ENCODE assay signal across 11 mouse cellular contexts in genomic region chr17:35016791-35017705, GRCm38 (mm10). TPM values are rescaled to one million over a fixed set of nuclear protein-coding genes. Genes with fewer than 3 reads are reported as not detected.
A peak's percentile ranks its signal among the peaks of the same experiment; 100 is the strongest.
DNase-seq lines count a peak whose midpoint lies in the region; ATAC-seq and TF ChIP-seq lines count a peak whose summit lies in the region.
"Had no signal": no experiment of that assay in that cellular context is flagged by ENCODE, and none has a peak within 500 bp of the region (broad histone marks: within the 10 kb centered on the region; RNA-seq: fewer than 3 reads in every experiment).

No protein-coding gene starts in this region.

- no peak for ATAC-seq in kidney, postnatal 0 days (replicated peaks; ENCODE audit: low FRiP score, low read depth)
- peak; percentile 8; the same call in 1 of the 2 replicates for ATAC-seq in liver, postnatal 0 days

- H3K4me1 ChIP-seq in kidney, postnatal 0 days (replicated peaks; ENCODE audit: insufficient read depth, low read length): no peaks in the 10 kb centered on the region
- peaks cover 14% of the 10 kb centered on the region for H3K4me1 ChIP-seq in embryonic facial prominence, embryonic 10.5 days
- peaks cover 10% of the 10 kb centered on the region for H3K4me1 ChIP-seq in liver, postnatal 0 days (ENCODE audit: insufficient read depth)

- TF ChIP-seq CTCF in kidney, postnatal 0 days (IDR thresholded peaks at IDR 0.05; ENCODE audit: low read depth): no peak
- TF ChIP-seq CTCF in liver, postnatal 0 days (IDR thresholded peaks at IDR 0.05; ENCODE audit: low read depth): no peak

- H3K4me2 ChIP-seq in kidney, postnatal 0 days (ENCODE audit: low read length): no peak overlapping the region
- no peak overlapping the region for H3K4me2 ChIP-seq in liver, postnatal 0 days (ENCODE audit: low read depth, low read length)

- no peak overlapping the region for H3K9ac ChIP-seq in kidney, postnatal 0 days (ENCODE audit: low read depth, low read length)
- no peak overlapping the region for H3K9ac ChIP-seq in liver, postnatal 0 days (replicated peaks)

- H3K9me3 ChIP-seq in kidney, postnatal 0 days (replicated peaks; ENCODE audit: low read length): no peaks in the 10 kb centered on the region
- H3K9me3 ChIP-seq in embryonic facial prominence, embryonic 10.5 days: no peaks in the 10 kb centered on the region
- no peaks in the 10 kb centered on the region for H3K9me3 ChIP-seq in liver, postnatal 0 days (ENCODE audit: low read length)

- H3K4me3 ChIP-seq in kidney, postnatal 0 days (replicated peaks; ENCODE audit: low read depth, low read length): no peak overlapping the region
- peak overlapping the region; percentile 11; the same call in 1 of the 2 replicates for H3K4me3 ChIP-seq in embryonic facial prominence, embryonic 10.5 days
- no peak overlapping the region for H3K4me3 ChIP-seq in liver, postnatal 0 days (ENCODE audit: low read depth, low read length)

- DNase-seq in cerebellum, adult 9-11 months: peak; percentile 65
- no peak for DNase-seq in cerebellum, postnatal 4 days (ENCODE audit: low spot score in 2 of 2)
- DNase-seq in kidney, postnatal 0 days (ENCODE audit: low spot score): no peak
- no peak for DNase-seq in kidney, adult 18-20 months
- DNase-seq in embryonic facial prominence, embryonic 10.5 days (ENCODE audit: low spot score): no peak
- DNase-seq in liver, postnatal 0 days: peak; percentile 18
- DNase-seq in adrenal gland, adult 2 months: no peak
- no peak for DNase-seq in retina, postnatal 1 day
- DNase-seq: adrenal gland, adult 8-10 months; right cerebral cortex, postnatal 25 days had no signal

- no peak for TF ChIP-seq EP300 in liver, postnatal 0 days (IDR thresholded peaks at IDR 0.05; ENCODE audit: low read depth)

- peaks cover 43% of the 10 kb centered on the region for H3K36me3 ChIP-seq in kidney, postnatal 0 days (ENCODE audit: insufficient read depth, low read length)
- H3K36me3 ChIP-seq in embryonic facial prominence, embryonic 10.5 days (replicated peaks): peaks cover 63% of the 10 kb centered on the region
- H3K36me3 ChIP-seq in liver, postnatal 0 days (replicated peaks; ENCODE audit: insufficient read depth, low read length): peaks cover 45% of the 10 kb centered on the region

- 75% methylated on average over 10 of the region's 10 CpGs for WGBS in kidney, postnatal 0 days
- 78% methylated on average over 10 of the region's 10 CpGs for WGBS in embryonic facial prominence, embryonic 10.5 days
- WGBS in liver, postnatal 0 days (ENCODE audit: insufficient replicate concordance): 75% methylated on average over 10 of the region's 10 CpGs

- H3K27me3 ChIP-seq in kidney, postnatal 0 days (ENCODE audit: insufficient read depth, low read length): no peaks in the 10 kb centered on the region
- H3K27me3 ChIP-seq in embryonic facial prominence, embryonic 10.5 days (replicated peaks; ENCODE audit: low read depth, poor library complexity, severe bottlenecking): no peaks in the 10 kb centered on the region
- H3K27me3 ChIP-seq in liver, postnatal 0 days (ENCODE audit: insufficient read depth, low read length): no peaks in the 10 kb centered on the region

- H3K27ac ChIP-seq in kidney, postnatal 0 days: 0 out of 2 replicates have a peak overlapping the region, but pooled peaks have one; percentile 8
- H3K27ac ChIP-seq in embryonic facial prominence, embryonic 10.5 days (replicated peaks): no peak overlapping the region
- H3K27ac ChIP-seq in liver, postnatal 0 days (ENCODE audit: low read depth): no peak overlapping the region

RNA-seq across cellular contexts. Expression of gene Vwa7, which starts 0.7 kb away (rescaled TPM):
- 0.16 and 0.20 TPM in 2 replicates for polyA plus RNA-seq in kidney, postnatal 0 days (2015; fragmentation: Nextera tagmentation; extraction: Ambion mirVana)
- 0.18 and 0.21 TPM in 2 replicates for polyA plus RNA-seq in embryonic facial prominence, embryonic 10.5 days (2016; fragmentation: Nextera tagmentation; extraction: Ambion mirVana)
- 0.09 and 0.12 TPM in 2 replicates for polyA plus RNA-seq in liver, postnatal 0 days (2015; fragmentation: Nextera tagmentation; extraction: Ambion mirVana)
- total RNA-seq in adrenal gland, adult 2 months (2021): under 1 TPM; 0.26 to 0.55 TPM
- polyA plus RNA-seq in adrenal gland, adult 2 months (2012; rRNA removed): 0.97 and 1.8 TPM in 2 replicates

RNA-seq across cellular contexts. Expression of gene Sapcd1, which starts 10.8 kb away (rescaled TPM):
- polyA plus RNA-seq in kidney, postnatal 0 days (2015; fragmentation: Nextera tagmentation; extraction: Ambion mirVana): 2.3 and 3.7 TPM in 2 replicates
- polyA plus RNA-seq in embryonic facial prominence, embryonic 10.5 days (2016; fragmentation: Nextera tagmentation; extraction: Ambion mirVana): 4.2 and 5.6 TPM in 2 replicates
- 3.3 and 4.1 TPM in 2 replicates for polyA plus RNA-seq in liver, postnatal 0 days (2015; fragmentation: Nextera tagmentation; extraction: Ambion mirVana)
- total RNA-seq in adrenal gland, adult 2 months (2021): under 1 TPM in 1 of 2 experiments, not detected in 1; 0.79 TPM
- 0.83 and 2.0 TPM in 2 replicates for polyA plus RNA-seq in adrenal gland, adult 2 months (2012; rRNA removed)
- total RNA-seq: gastrocnemius, adult 8-10 months had no signal

RNA-seq across cellular contexts. Expression of gene Vars, which starts 16.3 kb away (rescaled TPM):
- polyA plus RNA-seq in kidney, postnatal 0 days (2015; fragmentation: Nextera tagmentation; extraction: Ambion mirVana): 61.3 and 63.3 TPM in 2 replicates
- 197 and 223 TPM in 2 replicates for polyA plus RNA-seq in embryonic facial prominence, embryonic 10.5 days (2016; fragmentation: Nextera tagmentation; extraction: Ambion mirVana)
- 38.0 and 43.8 TPM in 2 replicates for polyA plus RNA-seq in liver, postnatal 0 days (2015; fragmentation: Nextera tagmentation; extraction: Ambion mirVana)
- 10 to 100 TPM; 57.9 to 60.2 TPM for total RNA-seq in adrenal gland, adult 2 months (2021)
- polyA plus RNA-seq in adrenal gland, adult 2 months (2012; rRNA removed): 178 and 214 TPM in 2 replicates

RNA-seq across cellular contexts. Expression of gene Msh5, which starts 29.5 kb away (rescaled TPM):
- 2.7 and 3.0 TPM in 2 replicates for polyA plus RNA-seq in kidney, postnatal 0 days (2015; fragmentation: Nextera tagmentation; extraction: Ambion mirVana)
- 3.9 and 4.4 TPM in 2 replicates for polyA plus RNA-seq in embryonic facial prominence, embryonic 10.5 days (2016; fragmentation: Nextera tagmentation; extraction: Ambion mirVana)
- polyA plus RNA-seq in liver, postnatal 0 days (2015; fragmentation: Nextera tagmentation; extraction: Ambion mirVana): 3.8 and 4.2 TPM in 2 replicates
- under 1 TPM; 0.75 to 0.93 TPM for total RNA-seq in adrenal gland, adult 2 months (2021)
- 1.3 and 1.7 TPM in 2 replicates for polyA plus RNA-seq in adrenal gland, adult 2 months (2012; rRNA removed)
- total RNA-seq: gastrocnemius, adult 8-10 months had no signal

RNA-seq across cellular contexts. Expression of gene Clic1, which starts 32.7 kb away (rescaled TPM):
- 266 and 282 TPM in 2 replicates for polyA plus RNA-seq in kidney, postnatal 0 days (2015; fragmentation: Nextera tagmentation; extraction: Ambion mirVana)
- 190 and 191 TPM in 2 replicates for polyA plus RNA-seq in embryonic facial prominence, embryonic 10.5 days (2016; fragmentation: Nextera tagmentation; extraction: Ambion mirVana)
- 98.6 and 102 TPM in 2 replicates for polyA plus RNA-seq in liver, postnatal 0 days (2015; fragmentation: Nextera tagmentation; extraction: Ambion mirVana)
- total RNA-seq in adrenal gland, adult 2 months (2021): 100 to 1,000 TPM in 1 of 2 experiments, 10 to 100 TPM in 1; 80.8 to 136 TPM
- 62.2 and 64.1 TPM in 2 replicates for polyA plus RNA-seq in adrenal gland, adult 2 months (2012; rRNA removed)

Comparison
In these comparisons a context has a peak if more than half of its experiments do, and no peak if none do; other contexts are left out.
1. DNase-seq: peak in cerebellum, adult 9-11 months (single experiment) and liver, postnatal 0 days (single experiment); none in cerebellum, postnatal 4 days (0 of 2), kidney, postnatal 0 days (single experiment), kidney, adult 18-20 months (single experiment), embryonic facial prominence, embryonic 10.5 days (single experiment), adrenal gland, adult 2 months (single experiment) and retina, postnatal 1 day (single experiment).